Mouse (Mus musculus) CH12.LX (cell line): ENCODE measurements at regions not wholly inside any gene's neighbourhood (a gene's known extent, or its start where the extent isn't known, plus 50 kb on each side); places are given as distances from the start of the nearest gene placed in this dataset.

Experiments used
- CHD2 ChIP-seq: IDR thresholded peaks from 2 replicates; pipeline ENCODE4 v1.6.1; 2011; ENCODE audit warnings: low read length, improper control_type of control experiment
- CTCF ChIP-seq, 2 experiments: IDR thresholded peaks in 1 of 2; conservative IDR thresholded peaks in 1 of 2; 2 replicates each; pipeline ENCODE4 v1.5.1; 2011 to 2012; ENCODE audit warnings: low read depth in 2 of 2, low read length in 2 of 2, improper control_type of control experiment in 1 of 2, inconsistent platforms in 1 of 2, mild to moderate bottlenecking in 1 of 2, moderate library complexity in 1 of 2
- POLR2A ChIP-seq: IDR thresholded peaks from 2 replicates; pipeline ENCODE4 v1.6.1; 2011; ENCODE audit warnings: low read depth, mild to moderate bottlenecking, improper control_type of control experiment, low read length
- RCOR1 ChIP-seq: conservative IDR thresholded peaks from 2 replicates; pipeline ENCODE4 v1.6.1; 2012; ENCODE audit warnings: low read depth, mild to moderate bottlenecking, inconsistent platforms, low read length, improper control_type of control experiment
- USF1 ChIP-seq: IDR thresholded peaks from 2 replicates; pipeline ENCODE4 v1.6.1; 2014; ENCODE audit warnings: low read depth, mild to moderate bottlenecking, inconsistent platforms, low read length, improper control_type of control experiment

DNA sequence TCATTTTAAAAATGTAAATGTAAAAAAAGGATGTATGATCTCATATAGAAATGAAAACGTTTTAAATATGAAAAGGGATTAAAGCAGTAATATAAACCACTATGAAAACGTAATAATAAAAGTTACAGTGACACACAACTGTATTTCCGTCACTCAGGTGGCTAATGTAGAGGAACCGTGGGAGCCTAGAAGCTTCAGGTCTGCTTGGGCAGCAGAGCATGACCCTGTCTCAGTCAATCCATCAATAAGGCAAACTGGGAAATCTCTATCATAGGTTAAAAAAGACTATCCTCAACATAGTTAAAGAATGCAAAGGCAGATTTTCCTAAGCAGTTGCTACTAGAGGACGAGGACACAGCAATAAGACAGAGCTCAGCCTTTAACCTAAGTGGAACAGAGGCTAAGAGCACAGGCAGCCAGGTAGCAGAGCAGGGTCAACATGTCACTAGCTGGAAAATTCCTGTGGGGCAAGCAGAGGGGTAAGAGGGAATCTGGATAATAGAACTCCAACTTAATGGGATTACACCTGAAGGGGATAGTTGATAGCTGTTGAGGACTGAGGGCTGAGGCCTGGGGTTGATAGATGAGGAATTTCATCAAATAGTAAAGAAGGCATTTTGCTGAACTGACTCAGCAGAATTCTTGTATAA is 93.6 kb downstream of the 1190002N15Rik start:
- no peak for TF ChIP-seq POLR2A
- no peak for TF ChIP-seq CTCF (conservative IDR thresholded peaks at IDR 0.05 in 1 of 2, IDR thresholded peaks at IDR 0.05 in 1 of 2; ENCODE audit: low read depth in 2 of 2, low read length in 2 of 2)
- TF ChIP-seq CHD2: no peak
- no peak for TF ChIP-seq USF1
- TF ChIP-seq RCOR1: no peak
